Mouse (Mus musculus): ENCODE results near the gene Fam198b.
A peak's percentile ranks its signal among the peaks of the same experiment; 100 is the strongest.

Gene Fam198b

DNA sequence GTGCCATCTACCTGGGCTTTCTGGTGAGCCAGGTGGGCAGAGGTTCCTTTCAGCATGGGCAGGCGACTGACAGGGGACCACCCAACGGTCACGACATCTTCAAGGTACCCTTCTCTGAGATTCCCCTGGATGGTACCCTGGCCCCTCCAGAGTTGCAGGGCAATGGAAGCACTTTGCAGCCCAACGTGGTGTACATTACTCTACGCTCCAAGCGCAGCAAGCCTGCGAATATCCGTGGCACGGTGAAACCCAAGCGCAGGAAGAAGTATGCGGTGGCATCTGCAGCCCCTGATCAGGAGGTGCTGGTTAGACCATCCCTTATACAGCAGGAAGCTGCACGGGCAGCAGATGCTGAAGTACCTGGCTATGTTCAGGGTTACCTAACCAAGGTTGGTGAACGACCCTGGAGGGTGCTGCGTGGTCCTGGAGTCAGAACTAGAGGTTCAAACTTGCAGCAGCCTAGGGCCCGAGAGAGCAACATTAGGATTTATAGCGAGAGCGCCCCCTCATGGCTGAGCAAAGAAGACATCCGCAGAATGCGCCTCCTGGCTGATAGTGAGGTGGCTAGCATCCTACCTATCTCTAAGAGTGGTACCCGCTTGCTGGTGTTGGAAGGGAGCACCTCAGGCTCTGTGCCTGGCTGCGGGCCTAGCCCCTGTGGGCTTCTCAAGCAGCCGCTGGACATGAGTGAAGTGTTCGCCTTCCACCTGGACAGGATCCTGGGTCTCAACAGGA, 2.2 kb downstream of the Fam198b start:
- peak; percentile 12 for DNase-seq

DNA sequence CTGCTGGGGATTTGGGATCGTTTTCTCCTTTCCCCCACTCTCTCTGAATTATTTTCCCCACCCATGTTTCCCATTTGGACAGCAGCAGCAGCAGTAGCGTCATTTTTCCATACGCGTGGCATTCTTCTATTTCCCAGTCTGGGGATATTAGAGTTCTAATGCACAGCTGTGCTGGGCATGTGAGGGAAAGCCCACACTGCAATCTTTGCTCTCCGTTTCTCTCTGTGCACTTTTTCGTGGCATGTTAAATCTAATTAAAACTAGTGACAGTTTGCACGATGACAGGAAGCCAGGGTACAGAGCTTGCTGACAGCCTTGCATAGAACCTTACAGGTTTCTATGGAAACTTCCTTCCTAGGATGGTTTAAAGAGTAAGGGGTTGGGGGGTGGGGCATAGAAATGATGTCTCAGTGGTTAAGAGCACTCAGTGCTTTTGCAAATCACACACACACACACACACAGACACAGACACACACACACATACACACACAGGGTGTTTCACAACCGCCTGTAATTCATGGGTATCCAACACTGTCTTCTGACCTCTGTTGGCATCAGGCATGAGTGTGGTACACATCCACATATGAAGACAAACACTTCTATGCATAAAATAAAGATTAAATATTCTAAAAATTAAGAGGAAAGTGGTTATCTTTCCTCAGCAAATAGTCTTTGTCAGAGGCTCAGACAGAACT, 3.0 kb downstream of the Fam198b start:
- no peak for DNase-seq

DNA sequence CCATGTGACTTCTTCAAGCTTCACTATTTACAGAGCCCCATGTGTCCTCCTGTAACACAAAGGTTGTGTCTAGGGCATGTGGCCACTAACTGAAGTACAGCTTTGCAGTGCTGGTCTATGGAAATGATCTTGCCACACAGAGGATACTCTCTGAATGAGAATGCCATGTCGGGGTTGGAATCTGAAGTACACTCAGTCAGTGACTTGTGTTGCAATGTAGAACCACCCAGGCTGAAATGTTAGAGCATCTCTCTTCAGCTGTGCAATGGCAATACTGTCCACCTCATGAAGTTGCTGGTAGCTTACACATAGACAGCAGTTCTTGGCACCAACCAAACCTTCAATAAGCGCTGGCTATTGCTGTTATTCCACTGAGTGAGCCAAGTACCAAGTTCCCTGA, 3.6 kb downstream of the Fam198b start:
- DNase-seq, result no peak

DNA sequence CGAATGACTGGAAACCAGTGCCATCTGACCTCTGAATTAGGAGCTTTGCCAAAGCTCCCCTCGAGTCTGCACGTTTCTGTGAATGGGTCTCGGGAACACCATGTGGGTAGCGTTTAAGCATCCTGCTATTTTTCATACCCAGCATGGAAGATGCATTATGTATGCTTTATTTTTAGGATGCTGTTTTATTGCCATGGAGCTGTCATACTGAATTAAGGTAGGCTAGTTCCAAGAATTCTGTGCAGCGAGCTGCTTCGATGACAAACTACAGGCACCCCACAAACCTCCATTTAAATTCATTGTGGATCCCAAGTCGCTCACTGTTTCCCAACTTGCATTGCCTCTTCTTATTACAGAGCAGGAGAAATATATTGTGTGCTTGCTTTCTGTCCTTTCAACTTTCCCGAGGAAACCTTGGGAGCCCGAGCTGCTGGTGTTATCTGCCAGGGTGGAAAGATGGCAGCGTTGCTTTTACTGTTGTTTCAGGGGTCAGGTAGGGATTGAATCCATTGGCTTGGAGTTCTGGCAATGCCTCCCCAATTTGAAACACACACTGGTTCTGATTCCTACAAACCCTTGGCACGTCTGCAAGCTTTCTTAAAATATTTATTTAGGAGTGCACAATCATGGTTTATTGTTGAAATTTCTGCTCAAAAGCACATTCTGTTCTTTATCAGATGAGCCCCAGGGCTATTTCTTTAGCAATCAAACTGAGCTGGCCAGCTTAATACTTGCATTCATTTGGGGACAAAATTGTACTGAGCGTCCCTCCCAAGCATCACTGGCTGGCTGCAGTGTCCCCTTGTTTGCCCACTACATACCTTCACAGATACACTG, 13.4 kb downstream of the Fam198b start:
- DNase-seq, result no peak

GRCm38 (mm10) chr3:79898514-79898913, 14.2 kb downstream of the Fam198b start:
- no peak for DNase-seq

DNA sequence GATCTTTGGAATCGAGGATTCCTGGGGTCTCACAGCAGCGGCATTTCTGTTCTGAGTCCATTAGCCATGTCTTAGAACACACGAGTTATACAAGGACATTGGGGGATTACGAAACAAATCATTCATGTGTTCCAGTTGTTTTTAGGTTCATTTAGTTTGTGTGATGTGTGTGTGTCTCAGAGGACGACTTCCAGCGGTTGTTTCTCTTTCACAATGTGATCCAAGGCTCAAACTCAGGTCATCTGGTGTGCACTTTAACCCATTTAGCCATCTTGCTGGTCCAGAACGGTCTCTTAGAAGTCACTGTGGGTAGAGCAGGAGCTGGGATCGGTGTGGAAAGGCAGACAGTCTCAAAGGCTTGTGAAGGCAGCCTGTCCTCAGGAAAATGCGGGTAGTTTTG, 15.6 kb downstream of the Fam198b start:
- DNase-seq, result no peak

DNA sequence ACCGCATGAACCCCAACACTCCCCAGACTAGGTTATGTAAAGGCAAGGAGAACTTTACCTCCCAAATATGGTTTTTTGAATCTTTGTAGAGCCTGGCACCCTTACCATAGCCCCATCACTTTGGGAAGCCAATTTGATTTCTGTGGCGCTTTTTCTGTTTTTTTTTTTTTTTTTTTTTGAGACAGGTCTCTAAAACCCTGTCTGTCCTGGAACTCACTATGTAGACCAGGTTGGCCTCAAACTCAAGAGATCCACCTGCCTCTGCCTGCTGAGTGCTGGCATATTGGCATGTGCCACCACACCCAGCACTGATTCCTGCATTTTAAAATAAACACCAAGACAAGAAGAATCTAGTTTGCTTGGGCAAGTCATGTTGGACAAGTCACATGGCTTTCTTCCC, 16.2 kb downstream of the Fam198b start:
- no peak for DNase-seq

- no peak for DNase-seq
Observed at GRCm38 (mm10) chr3:79901321-79901720, 17.0 kb downstream of the Fam198b start.

GRCm38 (mm10) chr3:79901734-79902133, 17.4 kb downstream of the Fam198b start:
- no peak for DNase-seq

DNA sequence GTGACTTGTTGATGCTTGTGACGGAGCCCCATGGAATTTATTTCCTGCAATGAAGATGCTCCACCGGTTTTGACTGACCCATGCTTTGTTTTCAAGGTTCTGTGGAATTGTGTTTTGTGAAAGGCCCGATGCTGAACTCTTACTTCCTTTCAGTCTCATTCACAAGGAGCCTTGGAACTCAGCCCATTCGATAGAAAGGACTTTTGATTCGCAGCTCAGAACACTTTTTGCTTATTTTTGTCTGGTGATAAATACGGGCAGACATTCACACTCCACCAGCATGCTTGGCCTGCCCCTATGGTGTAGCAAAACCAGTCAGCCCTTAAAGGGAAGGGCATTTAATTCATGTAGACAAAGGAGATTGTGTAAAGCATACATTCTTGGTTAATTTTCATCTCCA, 19.5 kb downstream of the Fam198b start:
- DNase-seq, result no peak

DNA sequence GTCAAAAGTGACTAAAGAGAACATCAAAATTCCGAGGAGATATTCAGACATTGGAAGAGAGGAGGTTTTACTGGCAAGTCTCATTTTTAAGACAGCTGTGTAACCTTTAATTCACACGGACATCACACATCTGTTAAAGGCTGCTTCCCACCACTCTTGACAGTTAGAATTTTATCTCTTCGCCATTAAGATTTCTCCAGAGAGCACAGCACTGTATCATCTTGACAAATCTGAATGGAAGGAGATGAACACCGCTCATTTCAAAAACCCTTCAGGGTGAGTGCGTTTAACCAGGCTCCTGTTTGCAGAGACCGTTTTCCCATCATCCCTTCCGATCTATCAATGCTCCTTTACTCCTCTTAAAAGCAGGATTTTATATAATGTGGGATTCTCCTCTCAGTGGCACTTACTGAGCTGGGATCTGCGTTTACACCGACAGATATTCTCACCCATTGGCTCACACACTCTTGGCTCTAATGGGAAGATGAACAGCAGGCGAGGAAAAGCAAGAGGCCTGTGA, 20.0 kb downstream of the Fam198b start:
- no peak for DNase-seq

DNA sequence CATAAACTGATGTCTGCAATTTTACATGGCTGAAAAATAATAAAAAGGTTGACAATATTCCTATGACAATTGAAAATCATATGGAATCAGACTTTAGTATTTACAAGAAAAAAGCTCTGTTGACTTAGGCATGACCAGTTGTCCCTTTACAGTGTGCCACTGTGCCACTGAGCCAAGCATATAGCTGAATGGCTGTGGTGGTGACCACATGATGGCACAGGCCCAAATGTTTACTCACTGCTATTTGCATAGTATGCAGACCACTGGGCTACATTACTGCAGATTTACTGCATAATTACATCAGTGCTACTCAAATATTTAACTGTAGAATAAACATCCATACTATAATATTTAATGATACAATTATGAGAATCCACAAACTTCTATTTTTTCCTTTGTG, 21.1 kb downstream of the Fam198b start:
- DNase-seq, result no peak

GRCm38 (mm10) chr3:79906250-79907045, 22.1 kb downstream of the Fam198b start:
- DNase-seq, result no peak

DNA sequence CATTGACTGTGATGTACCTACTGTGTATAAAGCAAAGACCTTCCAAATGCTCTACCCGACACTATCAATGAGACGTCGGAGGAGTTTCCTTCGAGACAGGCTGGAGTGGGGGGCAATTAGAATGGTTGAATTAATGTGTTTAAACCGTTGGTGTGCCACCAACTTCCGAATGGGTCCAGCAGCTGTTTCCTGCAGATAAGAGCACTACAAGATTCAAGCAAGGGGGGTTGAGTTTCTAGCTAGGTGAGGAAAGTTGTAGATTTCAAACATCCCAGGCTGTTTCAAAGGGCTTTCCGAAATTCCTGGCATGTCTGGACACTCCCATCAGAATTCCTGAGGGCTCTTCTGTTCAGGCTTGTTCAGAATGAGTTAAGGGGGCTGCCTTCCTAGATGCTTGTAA, 22.9 kb downstream of the Fam198b start:
- DNase-seq, result no peak

- no peak for DNase-seq
Observed at GRCm38 (mm10) chr3:79910375-79911141, 26.2 kb downstream of the Fam198b start.

- DNase-seq, result no peak
Observed at GRCm38 (mm10) chr3:79911166-79911565, 26.8 kb downstream of the Fam198b start.

DNA sequence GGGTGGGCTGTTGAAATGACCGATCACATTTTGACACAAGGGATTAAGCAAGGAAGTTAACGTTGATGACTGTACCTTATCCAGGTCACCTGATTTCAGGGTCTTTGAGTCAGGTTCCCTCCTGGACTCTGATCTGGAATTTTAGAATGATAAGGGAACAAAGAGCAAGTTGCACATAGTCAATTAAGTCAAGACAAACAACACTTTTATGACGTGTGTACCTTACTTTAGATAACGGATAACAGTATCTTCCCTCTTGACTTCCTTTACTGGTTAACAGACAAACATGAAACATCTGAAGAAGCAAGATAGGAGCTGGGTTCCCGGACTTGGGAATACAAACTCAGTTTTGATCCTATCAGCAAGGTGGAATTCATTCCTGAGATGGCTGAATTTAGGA, 29.7 kb downstream of the Fam198b start:
- DNase-seq, result no peak

DNA sequence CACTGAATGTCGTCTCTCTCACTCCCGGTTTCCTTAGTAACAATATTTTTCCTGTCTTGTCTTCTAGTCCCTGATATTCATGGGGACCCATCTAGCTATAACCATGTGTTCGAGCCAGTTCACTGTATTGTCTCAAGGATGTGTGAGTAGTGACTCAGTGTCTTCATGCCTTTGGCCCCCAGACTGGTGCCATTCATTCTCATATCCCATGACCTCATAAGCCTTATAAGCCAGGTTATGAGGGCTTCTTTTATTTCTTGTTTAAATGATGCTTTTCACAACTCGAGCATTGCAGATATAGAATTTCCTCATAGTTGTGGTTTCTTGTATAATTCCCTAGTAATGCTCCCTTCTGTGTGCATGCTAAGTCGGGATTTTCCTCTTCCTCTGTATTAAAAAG, 31.9 kb downstream of the Fam198b start:
- no peak for DNase-seq

GRCm38 (mm10) chr3:79918761-79919160, 34.4 kb downstream of the Fam198b start:
- no peak for DNase-seq

DNA sequence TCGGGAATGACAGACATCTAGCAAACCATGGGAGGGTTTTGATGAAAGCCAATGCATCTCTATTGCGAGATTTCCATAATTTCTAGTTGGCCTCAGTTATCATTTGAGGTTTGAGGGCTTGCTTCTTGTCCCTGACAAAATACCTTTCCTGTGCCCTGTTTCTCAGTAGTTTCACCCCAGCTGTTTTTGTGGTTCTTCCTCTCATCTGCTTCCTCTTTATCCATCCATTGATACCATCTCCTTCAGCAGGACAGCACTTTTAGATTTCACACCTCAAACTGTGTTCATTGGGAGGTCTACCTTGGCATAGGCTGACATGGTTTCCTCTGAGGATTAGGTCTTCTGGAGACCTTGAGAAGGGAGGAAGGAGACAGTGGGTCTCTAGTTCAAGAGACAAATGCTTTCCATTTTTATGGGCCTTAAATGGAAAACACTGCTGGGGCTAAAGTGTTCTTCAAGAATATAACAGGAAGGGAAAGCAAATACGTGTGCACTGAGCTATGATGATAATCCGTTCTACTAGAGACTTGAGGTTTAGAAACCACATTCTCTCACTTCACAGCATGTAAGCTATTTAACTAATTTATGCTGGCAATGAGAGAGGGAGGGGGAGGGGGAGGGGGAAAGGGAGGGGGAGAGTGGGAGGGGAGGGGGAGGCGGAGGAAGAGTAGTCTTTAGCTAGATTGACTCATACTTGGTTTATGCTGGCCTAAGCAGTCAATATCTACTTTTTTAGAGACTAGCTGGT, 41.8 kb downstream of the Fam198b start:
- DNase-seq, result no peak

- no peak for DNase-seq
Observed at GRCm38 (mm10) chr3:79927050-79927449, 42.7 kb downstream of the Fam198b start.

Data from thymus, postnatal 14 days (tissue).